Mouse (Mus musculus) Muller cell, postnatal 12 days (primary cell): ENCODE results near the gene Maoa.

Experiments used
- DNase-seq: peaks from one replicate; pipeline ENCODE4 v3.0.0-alpha.2; 2015; ENCODE audit errors: inconsistent ontology term

The Maoa gene

DNA sequence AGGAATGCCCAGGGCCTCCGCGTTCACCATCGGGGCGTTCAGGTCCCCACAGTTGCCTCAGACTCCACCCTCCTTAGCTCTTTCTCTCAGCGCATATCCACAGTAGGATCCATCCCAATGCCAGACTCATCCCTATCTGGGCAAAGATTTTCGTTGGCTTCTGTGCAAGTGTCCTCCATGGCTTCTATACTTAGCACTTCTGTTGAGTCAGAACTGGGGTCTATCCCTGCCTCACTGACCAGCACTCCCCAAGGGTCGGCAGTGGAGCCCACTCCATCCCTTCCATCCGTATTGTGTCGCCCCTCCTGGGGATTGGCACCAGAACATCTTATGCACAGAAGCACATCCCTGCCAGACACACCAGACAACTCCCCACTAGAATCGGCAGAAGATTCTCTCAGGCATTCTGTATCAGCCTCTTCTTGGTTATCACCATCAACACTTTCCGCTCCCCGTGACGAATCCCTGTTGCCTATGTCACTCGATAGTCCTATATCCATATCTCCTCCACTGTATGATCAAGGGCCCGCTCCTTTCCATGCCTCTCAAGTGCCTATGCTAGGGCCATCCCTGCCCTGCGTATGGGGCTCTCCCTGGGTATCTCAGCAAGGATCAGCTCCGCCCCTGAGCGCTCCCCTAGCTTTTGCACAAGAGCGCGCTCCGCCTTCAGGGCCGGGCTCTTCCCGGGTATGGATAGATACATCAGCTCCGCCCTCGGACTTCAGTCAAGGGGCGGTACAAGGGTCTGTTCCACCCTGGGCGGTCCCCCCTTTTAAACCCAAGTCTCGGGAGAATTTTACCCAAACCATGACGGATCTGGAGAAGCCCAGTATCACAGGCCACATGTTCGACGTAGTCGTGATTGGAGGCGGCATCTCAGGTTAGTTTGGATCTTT, at the start of gene Maoa:
TSS of gene Maoa (plus strand) at position 665 of the 896 bp plus-strand sequence.
- peak; percentile 89 for DNase-seq

GRCm38 (mm10) chrX:16618225-16619033, 1.1 kb upstream of the Maoa start:
- DNase-seq, result peak; percentile 95

GRCm38 (mm10) chrX:16656511-16656910, 37.0 kb downstream of the Maoa start:
- peak; percentile 12 for DNase-seq

DNA sequence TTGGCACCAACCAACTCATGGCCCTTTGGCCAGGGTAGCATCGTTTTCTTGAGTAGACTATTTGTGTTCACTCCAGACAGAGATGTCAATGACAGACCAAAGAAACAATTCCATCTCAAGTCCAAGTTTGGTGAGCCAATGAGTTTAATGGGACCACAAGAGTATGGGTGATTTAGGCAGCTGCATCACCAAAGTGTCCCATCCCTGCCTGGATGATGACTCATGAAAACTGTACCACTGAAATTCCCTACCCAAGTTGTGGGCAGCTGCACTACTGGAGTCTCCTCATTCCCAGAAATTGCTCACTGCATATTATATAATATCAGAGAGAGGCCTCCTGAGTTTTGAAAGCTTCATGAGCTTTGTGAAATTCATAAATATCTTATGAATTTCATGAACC, 86.6 kb downstream of the Maoa start:
- peak; percentile 62 for DNase-seq

DNA sequence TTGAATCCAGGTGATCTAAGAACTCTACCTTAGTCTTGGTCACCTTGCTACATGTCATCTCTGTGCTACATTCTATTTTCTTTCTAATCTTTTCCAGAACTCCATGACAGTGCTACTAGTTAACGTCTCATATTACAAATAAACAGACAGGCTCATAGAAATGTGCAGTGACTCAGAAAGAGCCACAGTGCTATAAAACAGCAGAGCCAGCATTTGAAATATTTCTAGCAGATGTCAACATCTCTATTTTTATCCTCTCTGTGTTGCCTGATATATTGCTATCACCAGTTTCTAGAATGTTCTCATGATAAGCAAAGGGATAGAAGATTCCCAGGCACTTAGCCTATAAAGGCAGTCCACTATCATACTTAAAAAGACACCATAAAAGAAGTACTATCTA, 94.5 kb downstream of the Maoa start:
- no peak for DNase-seq
